Mouse (Mus musculus): ENCODE measurements around the gene Zbtb7a.
A peak's percentile ranks its signal among the peaks of the same experiment; 100 is the strongest.
"Not testable (repeated sequence)": the region's sequence is repeated elsewhere in the genome, so short reads cannot be mapped to it uniquely, and the experiment has no call there.

Gene Zbtb7a

GRCm38 (mm10) chr10:81173132-81173531 is 38.1 kb downstream of the Zbtb7a start:
- DNase-seq, result peak; percentile 84

DNA sequence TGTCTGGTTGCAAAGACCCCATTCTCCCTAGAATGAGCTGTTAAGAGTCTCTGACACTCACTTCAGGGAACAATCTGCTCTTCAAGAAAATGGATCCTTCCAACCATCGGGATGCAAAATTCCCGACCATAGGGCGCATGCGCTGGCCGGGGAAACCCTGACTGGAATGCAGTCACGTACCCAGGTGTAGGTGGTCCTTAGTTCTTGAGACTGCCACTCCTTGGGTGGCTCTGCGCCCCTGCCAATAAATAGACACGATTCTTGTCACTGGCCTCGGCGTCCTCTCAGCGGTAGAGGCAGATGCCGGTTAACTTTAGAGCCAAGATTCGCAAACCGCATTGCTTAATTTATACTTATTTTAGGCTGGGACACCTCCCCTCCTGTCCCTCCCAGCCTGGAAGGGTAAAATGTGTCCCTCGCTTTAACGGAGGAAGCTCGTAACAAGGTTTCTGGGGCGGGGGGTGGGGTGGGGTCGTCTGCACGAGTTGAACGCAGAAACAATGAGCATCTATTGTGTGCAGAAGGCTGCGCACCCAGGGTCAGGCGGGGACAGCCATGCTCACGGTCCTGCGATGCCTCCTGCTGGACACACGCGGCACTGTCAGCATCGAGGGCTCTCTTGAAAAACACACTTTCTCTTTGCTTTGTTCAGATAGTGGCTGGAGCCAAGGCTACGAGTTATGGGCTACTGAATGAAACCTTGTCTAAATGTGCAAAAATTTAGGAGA is 39.8 kb downstream of the Zbtb7a start:
- peak; percentile 80 for DNase-seq

GRCm38 (mm10) chr10:81175345-81175701 is 40.3 kb downstream of the Zbtb7a start:
- not testable (repeated sequence) for DNase-seq

DNA sequence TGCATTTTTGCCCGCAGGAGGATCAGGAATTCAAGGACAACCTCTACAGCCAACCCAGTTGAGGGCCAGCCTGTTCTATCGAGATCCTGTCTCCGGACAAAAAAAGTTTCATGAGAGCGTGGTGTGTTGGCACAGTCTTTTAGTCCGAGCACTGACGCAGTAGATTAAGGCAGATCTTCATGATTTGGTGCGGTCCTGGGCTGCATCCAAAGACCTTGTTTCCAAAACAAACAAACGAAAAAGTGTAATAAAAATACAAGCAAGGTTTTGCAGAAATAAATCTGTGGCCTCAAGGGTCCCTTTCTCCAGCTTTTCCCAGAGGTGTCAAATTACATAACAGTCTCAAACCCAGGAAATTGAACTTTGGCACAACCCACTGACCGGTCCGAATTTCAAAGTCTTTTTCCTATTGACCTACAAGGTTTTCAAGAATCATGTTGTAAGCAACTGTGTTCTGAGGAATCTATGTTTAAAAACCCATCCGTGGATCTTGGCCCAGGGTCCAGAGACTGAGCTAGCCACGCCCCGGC is 41.0 kb downstream of the Zbtb7a start:
- DNase-seq, result no peak

- DNase-seq, result peak; percentile 97
These were observed 41.6 kb downstream of the Zbtb7a start, which contains the start of gene Eef2 for GRCm38 (mm10) chr10:81176466-81177271. TSS of gene Eef2 (plus strand) at chr10:81176631.

GRCm38 (mm10) chr10:81177491-81177925 is 42.5 kb downstream of the Zbtb7a start:
- DNase-seq, result no peak

- DNase-seq, result no peak
These were observed 43.1 kb downstream of the Zbtb7a start for GRCm38 (mm10) chr10:81177958-81178712.

DNA sequence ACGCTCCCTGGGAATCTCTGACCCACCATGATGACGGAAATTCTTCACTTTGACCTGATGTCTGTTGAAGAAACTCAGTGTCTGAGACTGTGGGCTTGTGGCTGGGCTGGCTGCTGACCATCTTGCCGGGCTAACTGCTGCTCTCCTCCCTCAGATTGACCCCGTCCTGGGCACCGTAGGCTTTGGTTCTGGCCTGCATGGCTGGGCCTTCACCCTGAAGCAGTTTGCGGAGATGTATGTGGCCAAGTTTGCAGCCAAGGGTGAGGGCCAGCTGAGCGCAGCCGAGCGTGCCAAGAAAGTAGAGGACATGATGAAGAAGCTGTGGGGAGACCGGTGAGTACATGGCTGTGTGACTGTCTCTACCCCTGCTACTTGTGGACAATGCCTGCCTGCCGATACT is 43.9 kb downstream of the Zbtb7a start:
- no peak for DNase-seq

- no peak for DNase-seq
These were observed 44.7 kb downstream of the Zbtb7a start for GRCm38 (mm10) chr10:81179451-81180342.

DNA sequence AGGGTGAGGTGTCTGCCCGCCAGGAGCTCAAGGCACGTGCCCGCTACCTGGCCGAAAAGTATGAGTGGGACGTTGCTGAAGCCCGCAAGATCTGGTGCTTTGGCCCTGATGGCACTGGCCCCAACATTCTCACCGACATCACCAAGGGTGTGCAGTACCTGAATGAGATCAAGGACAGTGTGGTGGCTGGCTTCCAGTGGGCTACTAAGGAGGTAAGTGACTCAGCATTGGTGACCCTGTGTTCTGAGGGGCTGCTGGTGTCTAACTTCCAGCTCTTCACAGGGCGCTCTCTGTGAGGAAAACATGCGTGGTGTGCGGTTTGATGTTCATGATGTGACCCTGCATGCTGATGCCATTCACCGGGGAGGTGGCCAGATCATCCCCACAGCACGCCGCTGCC is 45.9 kb downstream of the Zbtb7a start:
- DNase-seq, result no peak

DNA sequence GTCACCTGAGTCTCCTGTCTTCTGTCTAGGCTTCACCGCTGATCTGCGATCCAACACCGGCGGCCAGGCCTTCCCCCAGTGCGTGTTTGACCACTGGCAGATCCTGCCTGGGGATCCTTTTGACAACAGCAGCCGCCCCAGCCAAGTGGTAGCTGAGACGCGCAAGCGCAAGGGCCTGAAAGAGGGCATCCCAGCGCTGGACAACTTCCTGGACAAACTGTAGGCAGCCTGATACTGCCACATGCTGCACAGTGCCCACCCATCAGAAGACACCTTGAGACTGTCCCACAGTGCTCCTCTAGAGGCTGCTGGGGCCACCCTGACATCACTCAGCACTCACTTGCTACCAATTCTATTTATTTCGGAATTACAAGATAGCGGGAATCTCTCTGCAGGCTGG is 46.8 kb downstream of the Zbtb7a start:
- not testable (repeated sequence) for DNase-seq

GRCm38 (mm10) chr10:81182336-81183333 is 47.6 kb downstream of the Zbtb7a start, which contains the start of gene Dapk3:
TSS of gene Dapk3 (plus strand) at chr10:81183005.
- DNase-seq, result peak; percentile 98

DNA sequence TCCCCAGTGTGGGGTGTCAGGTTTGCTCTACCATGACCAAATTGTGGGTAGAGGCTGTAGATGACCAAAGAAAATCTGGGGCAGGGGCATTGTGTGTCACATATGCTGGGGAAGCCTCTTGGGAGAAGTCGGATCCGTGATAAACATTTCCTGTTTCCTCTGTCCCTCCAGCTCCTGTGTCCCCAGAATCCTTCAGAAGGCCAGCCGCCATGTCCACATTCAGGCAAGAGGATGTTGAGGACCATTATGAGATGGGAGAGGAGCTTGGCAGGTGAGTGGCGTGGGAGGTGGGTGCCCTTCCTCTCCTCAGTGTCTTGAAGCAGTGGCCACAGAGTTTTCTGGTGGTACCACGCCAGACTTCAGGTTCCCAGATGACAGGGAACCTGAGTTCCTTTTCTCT is 48.8 kb downstream of the Zbtb7a start, which contains the start of gene 4930442H23Rik:
Gene 4930442H23Rik (minus strand): TSS at position 45 of the 400 bp plus-strand sequence.
- no peak for DNase-seq

- no peak for DNase-seq
These were observed 49.7 kb downstream of the Zbtb7a start for GRCm38 (mm10) chr10:81184765-81185164.

GRCm38 (mm10) chr10:81187161-81187560 is 52.1 kb downstream of the Zbtb7a start:
- no peak for DNase-seq

DNA sequence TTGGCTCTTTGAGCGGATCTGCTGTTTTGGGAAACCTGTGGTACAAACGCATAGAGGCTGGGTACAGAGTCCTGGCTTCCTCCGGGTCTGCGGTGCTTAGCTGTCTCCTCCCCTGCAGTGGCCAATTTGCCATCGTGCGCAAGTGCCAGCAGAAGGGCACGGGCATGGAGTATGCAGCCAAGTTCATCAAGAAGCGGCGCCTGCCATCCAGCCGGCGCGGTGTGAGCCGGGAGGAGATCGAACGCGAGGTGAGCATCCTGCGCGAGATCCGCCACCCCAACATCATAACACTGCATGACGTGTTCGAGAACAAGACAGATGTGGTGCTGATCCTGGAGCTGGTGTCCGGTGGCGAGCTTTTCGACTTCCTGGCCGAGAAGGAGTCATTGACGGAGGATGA is 54.8 kb downstream of the Zbtb7a start:
- DNase-seq, result no peak

DNA sequence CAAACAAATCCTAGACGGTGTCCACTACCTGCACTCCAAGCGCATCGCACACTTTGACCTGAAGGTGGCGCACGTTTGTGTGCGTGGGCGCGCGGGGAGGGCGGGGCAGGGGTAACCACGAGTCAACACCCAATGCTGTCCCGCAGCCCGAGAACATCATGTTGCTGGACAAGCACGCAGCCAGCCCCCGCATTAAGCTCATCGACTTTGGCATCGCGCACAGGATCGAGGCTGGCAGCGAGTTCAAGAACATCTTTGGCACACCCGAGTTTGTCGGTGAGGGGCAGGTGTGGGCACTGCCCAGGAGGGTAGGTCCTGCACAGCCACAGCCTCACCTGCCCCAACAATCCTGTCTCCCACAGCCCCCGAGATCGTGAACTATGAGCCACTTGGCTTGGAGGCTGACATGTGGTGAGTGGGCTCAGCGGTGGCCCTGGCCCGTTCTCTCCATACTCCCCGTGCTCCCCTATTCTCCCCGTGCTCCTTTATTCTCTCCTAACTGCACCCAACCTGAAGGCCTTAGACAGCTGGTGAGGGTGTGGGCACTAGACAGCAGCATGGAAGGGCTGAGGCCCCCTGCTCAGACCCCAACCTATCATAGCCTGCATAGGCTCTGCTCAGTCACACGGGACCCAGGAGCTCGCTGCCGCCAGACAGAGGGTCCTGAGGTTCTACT is 55.4 kb downstream of the Zbtb7a start:
- DNase-seq, result no peak

DNA sequence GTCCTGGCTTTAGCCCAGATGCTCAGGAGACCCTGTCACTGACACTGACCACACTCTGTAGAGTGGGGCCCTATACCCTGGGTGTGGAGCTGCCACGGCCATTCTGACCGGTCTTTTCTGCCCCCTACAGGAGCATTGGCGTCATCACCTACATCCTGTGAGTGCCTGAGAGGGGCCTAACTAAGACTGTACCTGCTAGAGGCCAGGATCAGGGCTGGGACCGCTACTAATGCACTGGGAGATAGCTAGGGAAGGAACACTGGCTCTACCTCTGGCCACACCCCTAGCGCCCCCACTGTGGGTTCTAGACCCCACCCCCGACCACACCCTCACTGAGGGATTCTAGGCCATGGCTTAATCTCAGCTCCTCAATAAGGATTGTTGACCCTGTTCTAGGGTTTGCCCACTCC is 55.9 kb downstream of the Zbtb7a start:
- DNase-seq, result no peak

DNA sequence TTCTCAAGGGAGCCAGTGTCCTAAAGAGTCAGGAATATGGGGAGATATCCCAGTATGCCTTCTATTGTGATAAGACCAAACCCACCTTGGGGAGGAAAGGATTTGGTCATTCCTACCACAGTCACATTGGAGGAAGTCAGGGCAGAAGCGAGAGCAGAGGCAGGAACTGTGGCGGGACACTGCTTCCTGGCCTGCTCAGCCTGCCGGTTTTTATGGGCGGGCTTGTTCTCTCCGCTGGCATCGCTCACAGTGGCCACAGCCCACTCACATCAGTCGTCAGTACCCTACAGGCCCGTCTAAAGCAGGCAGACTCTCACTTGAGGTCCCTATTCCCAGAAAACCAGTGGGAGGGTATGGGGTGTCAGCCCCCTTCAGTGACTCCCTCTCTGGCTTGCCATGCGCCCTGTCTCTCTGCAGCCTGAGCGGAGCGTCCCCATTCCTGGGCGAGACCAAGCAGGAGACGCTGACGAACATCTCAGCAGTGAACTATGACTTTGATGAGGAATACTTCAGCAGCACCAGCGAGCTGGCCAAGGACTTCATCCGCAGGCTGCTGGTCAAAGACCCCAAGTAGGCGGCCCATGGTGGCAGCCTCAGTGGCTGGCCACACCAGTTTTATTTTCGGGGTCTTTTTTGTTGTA is 56.4 kb downstream of the Zbtb7a start:
- no peak for DNase-seq

All from right cerebral cortex, postnatal 25 days (tissue).